Mouse (Mus musculus) cerebellum, adult 2 months (tissue): ENCODE results near the gene Rpl22l1.

Experiments
- CTCF ChIP-seq: fragments of 200-500 bp; IDR thresholded peaks from 2 replicates; pipeline ENCODE4 v1.5.1; 2011; ENCODE audit warnings: low read depth, mild to moderate bottlenecking, control low read depth, low read length, moderate library complexity, borderline replicate concordance; ENCODE audit not compliant: insufficient read depth
- POLR2A ChIP-seq: fragments of 200-500 bp; IDR thresholded peaks from 2 replicates; pipeline ENCODE4 v1.6.1; 2011; ENCODE audit warnings: low read length, control low read depth, borderline replicate concordance; ENCODE audit not compliant: insufficient read depth

DNA sequence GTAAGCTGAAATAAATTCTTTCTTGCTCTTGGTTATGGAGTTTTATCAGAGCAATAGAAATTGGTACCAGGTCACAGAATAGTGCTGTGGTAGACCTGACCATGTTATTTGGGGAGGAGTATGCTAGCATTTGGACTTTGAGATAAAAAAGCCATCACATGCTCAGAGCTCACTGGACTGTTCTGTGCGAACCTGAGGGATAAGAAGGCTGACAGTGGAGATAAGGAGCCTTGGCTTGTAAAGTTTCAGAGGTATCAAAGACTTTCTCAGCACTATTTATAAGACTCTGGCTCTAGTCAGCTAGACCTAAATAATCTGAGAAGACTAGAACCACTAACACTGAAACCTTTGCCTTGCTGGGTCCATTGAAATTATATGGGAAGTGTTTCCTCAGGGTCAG lies 29.3 kb upstream of the Rpl22l1 start:
- no peak for TF ChIP-seq CTCF
- no peak for TF ChIP-seq POLR2A
